ENCODE assay signal across 9 mouse cellular contexts in the genomic region with DNA sequence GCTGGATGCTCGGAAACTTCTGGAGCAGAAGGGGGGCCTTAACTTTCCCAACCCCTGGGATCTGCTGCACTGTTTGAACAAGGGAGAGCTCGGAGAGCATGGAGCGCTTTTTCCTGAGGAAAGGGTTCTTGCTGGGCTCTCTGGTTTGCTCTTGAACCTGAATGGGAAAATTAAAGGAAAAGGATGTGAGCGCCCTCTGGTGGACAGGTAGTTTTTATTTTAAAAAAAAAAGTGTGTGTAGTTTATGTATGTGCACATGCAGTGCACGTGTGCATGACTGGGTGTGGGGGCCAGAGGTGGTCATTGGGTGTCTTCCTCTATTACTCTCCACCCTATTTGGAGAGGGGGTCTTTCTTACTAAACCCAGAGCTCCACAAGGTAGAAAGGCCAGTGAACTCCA. TPM values are rescaled to one million over a fixed set of nuclear protein-coding genes. Genes with fewer than 3 reads are reported as not detected.
DNase-seq lines count a peak whose midpoint lies in the region; ATAC-seq and TF ChIP-seq lines count a peak whose summit lies in the region.
"Had no signal": no experiment of that assay in that cellular context is flagged by ENCODE, and none has a peak within 500 bp of the region (broad histone marks: within the 10 kb centered on the region; RNA-seq: fewer than 3 reads in every experiment).

No protein-coding gene starts in this region.

- no peak overlapping the region for H3K27ac ChIP-seq in stomach, postnatal 0 days (replicated peaks)
- H3K27ac ChIP-seq: limb, embryonic 15.5 days had no signal

- peaks cover 2% of the 10 kb centered on the region for H3K4me1 ChIP-seq in stomach, postnatal 0 days (replicated peaks; ENCODE audit: control insufficient read depth, insufficient read depth)

- no peaks in the 10 kb centered on the region for H3K27me3 ChIP-seq in stomach, postnatal 0 days (ENCODE audit: control insufficient read depth, insufficient read depth, low read length)
- H3K27me3 ChIP-seq: limb, embryonic 15.5 days had no signal

- no peak overlapping the region for H3K4me3 ChIP-seq in stomach, postnatal 0 days (ENCODE audit: low read depth, low read length)
- H3K4me3 ChIP-seq: limb, embryonic 15.5 days had no signal

- no peak overlapping the region for H3K9ac ChIP-seq in stomach, postnatal 0 days (ENCODE audit: low read length)
- H3K9ac ChIP-seq: limb, embryonic 15.5 days had no signal

- 44% methylated on average over 5 of the region's 5 CpGs for WGBS in stomach, postnatal 0 days

- no peak for ATAC-seq in stomach, postnatal 0 days (ENCODE audit: low FRiP score, low TSS enrichment)

- DNase-seq in gastrocnemius, adult 18-20 months (ENCODE audit: low spot score): peak; percentile 17
- no peak for DNase-seq in gastrocnemius, postnatal 36 days
- DNase-seq in testis, postnatal 10 days (ENCODE audit: low spot score): peak; percentile 67
- DNase-seq in testis, postnatal 14 days (ENCODE audit: low spot score): no peak
- peak; percentile 57 for DNase-seq in induced T-regulatory cell, adult 2 months (ENCODE audit: low read depth)
- peak; percentile 61 for DNase-seq in stomach, postnatal 0 days (ENCODE audit: low spot score)
- DNase-seq in gastrocnemius, adult 8-10 months (ENCODE audit: low spot score in 2 of 2): no peak
- no peak for DNase-seq in spleen, adult 18-20 months

- no peak overlapping the region for H3K4me2 ChIP-seq in stomach, postnatal 0 days (replicated peaks; ENCODE audit: low read depth)
- H3K4me2 ChIP-seq: limb, embryonic 15.5 days had no signal

- peak; percentile 69 for TF ChIP-seq CTCF in stomach, postnatal 0 days (IDR thresholded peaks at IDR 0.05; ENCODE audit: low read depth)

- no peaks in the 10 kb centered on the region for H3K9me3 ChIP-seq in stomach, postnatal 0 days (ENCODE audit: control insufficient read depth, low read length)
- H3K9me3 ChIP-seq: limb, embryonic 15.5 days had no signal

- intact Hi-C loops in gastrocnemius, postnatal 36 days (cut with DNase I): loop anchor here (5.0 kb wide), 2 partner anchors 61 to 76 kb away; partner anchors contain the start of genes Gpatch1 and Rhpn2

- no peak for TF ChIP-seq EP300 in stomach, postnatal 0 days (optimal IDR thresholded peaks at IDR 0.05)

- H3K36me3 ChIP-seq in stomach, postnatal 0 days (ENCODE audit: control insufficient read depth, insufficient read depth, low read length): no peaks in the 10 kb centered on the region

RNA-seq across cellular contexts. Expression of gene Faap24, which starts 3.7 kb away (rescaled TPM):
- 1 to 10 TPM in 1 of 2 experiments, under 1 TPM in 1; 0.97 to 1.1 TPM for total RNA-seq in gastrocnemius, adult 18-20 months (2021)
- total RNA-seq in gastrocnemius, postnatal 36 days (2021): under 1 TPM; 0.31 to 0.96 TPM
- polyA plus RNA-seq in stomach, postnatal 0 days (2015; fragmentation: Nextera tagmentation; extraction: Ambion mirVana): 8.8 and 9.3 TPM in 2 replicates
- 1 to 10 TPM in 1 of 4 experiments, under 1 TPM in 3; 0.48 to 1.1 (median 0.92) TPM for total RNA-seq in gastrocnemius, adult 8-10 months (2022)

RNA-seq across cellular contexts. Expression of gene Cep89, which starts 3.9 kb away (rescaled TPM):
- total RNA-seq in gastrocnemius, adult 18-20 months (2021): 1 to 10 TPM; 4.6 to 5.6 TPM
- total RNA-seq in gastrocnemius, postnatal 36 days (2021): 1 to 10 TPM; 4.7 to 5.0 TPM
- polyA plus RNA-seq in stomach, postnatal 0 days (2015; fragmentation: Nextera tagmentation; extraction: Ambion mirVana): 11.7 and 12.3 TPM in 2 replicates
- 1 to 10 TPM; 4.6 to 7.4 (median 5.4) TPM for total RNA-seq in gastrocnemius, adult 8-10 months (2022)

RNA-seq across cellular contexts. Expression of gene Slc7a9, which starts 55.7 kb away (rescaled TPM):
- not detected for total RNA-seq in gastrocnemius, adult 18-20 months (2021)
- not detected for total RNA-seq in gastrocnemius, postnatal 36 days (2021)
- polyA plus RNA-seq in stomach, postnatal 0 days (2015; fragmentation: Nextera tagmentation; extraction: Ambion mirVana): 0.13 and 0.30 TPM in 2 replicates
- not detected for total RNA-seq in gastrocnemius, adult 8-10 months (2022)

RNA-seq across cellular contexts. Expression of gene Rhpn2, which starts 59.0 kb away (rescaled TPM):
- total RNA-seq in gastrocnemius, adult 18-20 months (2021): 1 to 10 TPM; 2.4 to 4.2 TPM
- 1 to 10 TPM in 1 of 2 experiments, under 1 TPM in 1; 0.99 to 1.1 TPM for total RNA-seq in gastrocnemius, postnatal 36 days (2021)
- 23.1 and 24.4 TPM in 2 replicates for polyA plus RNA-seq in stomach, postnatal 0 days (2015; fragmentation: Nextera tagmentation; extraction: Ambion mirVana)
- total RNA-seq in gastrocnemius, adult 8-10 months (2022): 10 to 100 TPM in 1 of 4 experiments, 1 to 10 TPM in 3; 1.7 to 13.0 (median 3.2) TPM

Comparison
In these comparisons a context has a peak if more than half of its experiments do, and no peak if none do; other contexts are left out.
1. DNase-seq: peak in gastrocnemius, adult 18-20 months (single experiment), testis, postnatal 10 days (single experiment), induced T-regulatory cell, adult 2 months (single experiment) and stomach, postnatal 0 days (single experiment); none in gastrocnemius, postnatal 36 days (0 of 2), testis, postnatal 14 days (single experiment), gastrocnemius, adult 8-10 months (0 of 2) and spleen, adult 18-20 months (0 of 2).